Mouse (Mus musculus): ENCODE measurements at regions not wholly inside any gene's neighbourhood (a gene's known extent, or its start where the extent isn't known, plus 50 kb on each side); places are given as distances from the start of the nearest gene placed in this dataset.

- no peaks in the 10 kb centered on the region for H3K27me3 ChIP-seq (ENCODE audit: control insufficient read depth, insufficient read depth, insufficient read length)
- no peak overlapping the region for H3ac ChIP-seq (ENCODE audit: control insufficient read depth, insufficient read length, low read depth)
- H3K36me3 ChIP-seq (ENCODE audit: control insufficient read depth, insufficient read depth), result no peaks in the 10 kb centered on the region
- no peak overlapping the region for H3K4me3 ChIP-seq (ENCODE audit: insufficient read depth, poor library complexity, severe bottlenecking)
- TF ChIP-seq MAX (IDR thresholded peaks at IDR 0.05) (no peak), USF1 (IDR thresholded peaks at IDR 0.05; ENCODE audit: low read depth) (no peak), CTCF (IDR thresholded peaks at IDR 0.05; ENCODE audit: control insufficient read depth, insufficient read depth, insufficient read length) (no peak), CEBPB (IDR thresholded peaks at IDR 0.05; ENCODE audit: low read depth) (no peak), FOSL1 (IDR thresholded peaks at IDR 0.05; ENCODE audit: insufficient read depth, low read length, poor library complexity, severe bottlenecking) (no peak), MYOD1 (IDR thresholded peaks at IDR 0.05; ENCODE audit: control insufficient read depth, insufficient read length, low read depth) (no peak), MYOG (IDR thresholded peaks at IDR 0.05; ENCODE audit: control insufficient read depth, extremely low read depth, insufficient read length) (no peak)
- H3K79me3 ChIP-seq (ENCODE audit: low read depth), result no peaks in the 10 kb centered on the region
- no peaks in the 10 kb centered on the region for H3K79me2 ChIP-seq (ENCODE audit: control insufficient read depth, insufficient read depth)
These were observed 420.4 kb downstream of the Tmem182 start for GRCm38 (mm10) chr1:41225851-41226250.

GRCm38 (mm10) chr1:41235335-41235734 lies 429.9 kb downstream of the Tmem182 start:
- Histone ChIP-seq H3K79me2 (ENCODE audit: control insufficient read depth, insufficient read depth) (no peaks in the 10 kb centered on the region), H3K79me3 (ENCODE audit: low read depth) (no peaks in the 10 kb centered on the region), H3ac (ENCODE audit: control insufficient read depth, insufficient read length, low read depth) (no peak overlapping the region), H3K36me3 (ENCODE audit: control insufficient read depth, insufficient read depth) (no peaks in the 10 kb centered on the region), H3K27me3 (ENCODE audit: control insufficient read depth, insufficient read depth, insufficient read length) (no peaks in the 10 kb centered on the region), H3K4me3 (ENCODE audit: insufficient read depth, poor library complexity, severe bottlenecking) (no peak overlapping the region)
- TF ChIP-seq MYOG (IDR thresholded peaks at IDR 0.05; ENCODE audit: control insufficient read depth, extremely low read depth, insufficient read length) (no peak), FOSL1 (IDR thresholded peaks at IDR 0.05; ENCODE audit: insufficient read depth, low read length, poor library complexity, severe bottlenecking) (no peak)

GRCm38 (mm10) chr1:41243000-41243399 lies 437.6 kb downstream of the Tmem182 start:
- H3K27me3 ChIP-seq (ENCODE audit: control insufficient read depth, insufficient read depth, insufficient read length), result no peaks in the 10 kb centered on the region
- no peak overlapping the region for H3ac ChIP-seq (ENCODE audit: control insufficient read depth, insufficient read length, low read depth)
- H3K4me3 ChIP-seq (ENCODE audit: insufficient read depth, poor library complexity, severe bottlenecking), result no peak overlapping the region
- H3K36me3 ChIP-seq (ENCODE audit: control insufficient read depth, insufficient read depth), result no peaks in the 10 kb centered on the region
- no peaks in the 10 kb centered on the region for H3K79me2 ChIP-seq (ENCODE audit: control insufficient read depth, insufficient read depth)
- H3K79me3 ChIP-seq (ENCODE audit: low read depth), result no peaks in the 10 kb centered on the region
- no peak for TF ChIP-seq FOSL1 (IDR thresholded peaks at IDR 0.05; ENCODE audit: insufficient read depth, low read length, poor library complexity, severe bottlenecking)
- no peak for TF ChIP-seq MYOD1 (IDR thresholded peaks at IDR 0.05; ENCODE audit: control insufficient read depth, insufficient read length, low read depth)
- TF ChIP-seq MYOG (IDR thresholded peaks at IDR 0.05; ENCODE audit: control insufficient read depth, extremely low read depth, insufficient read length), result no peak
- no peak for TF ChIP-seq CTCF (IDR thresholded peaks at IDR 0.05; ENCODE audit: control insufficient read depth, insufficient read depth, insufficient read length)
- no peak for TF ChIP-seq USF1 (IDR thresholded peaks at IDR 0.05; ENCODE audit: low read depth)
- TF ChIP-seq MAX (IDR thresholded peaks at IDR 0.05), result no peak
- no peak for TF ChIP-seq CEBPB (IDR thresholded peaks at IDR 0.05; ENCODE audit: low read depth)

GRCm38 (mm10) chr1:41244627-41245026 lies 439.2 kb downstream of the Tmem182 start:
- no peaks in the 10 kb centered on the region for H3K79me2 ChIP-seq (ENCODE audit: control insufficient read depth, insufficient read depth)
- H3K27me3 ChIP-seq (ENCODE audit: control insufficient read depth, insufficient read depth, insufficient read length), result no peaks in the 10 kb centered on the region

GRCm38 (mm10) chr1:41264214-41264613 lies 458.8 kb downstream of the Tmem182 start:
- H3K36me3 ChIP-seq (ENCODE audit: control insufficient read depth, insufficient read depth), result no peaks in the 10 kb centered on the region
- no peak overlapping the region for H3K4me3 ChIP-seq (ENCODE audit: insufficient read depth, poor library complexity, severe bottlenecking)
- H3ac ChIP-seq (ENCODE audit: control insufficient read depth, insufficient read length, low read depth), result no peak overlapping the region
- no peaks in the 10 kb centered on the region for H3K79me3 ChIP-seq (ENCODE audit: low read depth)
- H3K79me2 ChIP-seq (ENCODE audit: control insufficient read depth, insufficient read depth), result no peaks in the 10 kb centered on the region
- TF ChIP-seq MAX (IDR thresholded peaks at IDR 0.05) (no peak), CEBPB (IDR thresholded peaks at IDR 0.05; ENCODE audit: low read depth) (no peak), USF1 (IDR thresholded peaks at IDR 0.05; ENCODE audit: low read depth) (no peak), CTCF (IDR thresholded peaks at IDR 0.05; ENCODE audit: control insufficient read depth, insufficient read depth, insufficient read length) (no peak), FOSL1 (IDR thresholded peaks at IDR 0.05; ENCODE audit: insufficient read depth, low read length, poor library complexity, severe bottlenecking) (no peak), MYOD1 (IDR thresholded peaks at IDR 0.05; ENCODE audit: control insufficient read depth, insufficient read length, low read depth) (no peak), MYOG (IDR thresholded peaks at IDR 0.05; ENCODE audit: control insufficient read depth, extremely low read depth, insufficient read length) (no peak)
- no peaks in the 10 kb centered on the region for H3K27me3 ChIP-seq (ENCODE audit: control insufficient read depth, insufficient read depth, insufficient read length)

More at GRCm38 (mm10) chr1:41244627-41245026, 439.2 kb downstream of the Tmem182 start:
- Histone ChIP-seq H3K4me3 (ENCODE audit: insufficient read depth, poor library complexity, severe bottlenecking) (no peak overlapping the region), H3K79me3 (ENCODE audit: low read depth) (no peaks in the 10 kb centered on the region), H3K36me3 (ENCODE audit: control insufficient read depth, insufficient read depth) (no peaks in the 10 kb centered on the region), H3ac (ENCODE audit: control insufficient read depth, insufficient read length, low read depth) (no peak overlapping the region)
- TF ChIP-seq MYOG (IDR thresholded peaks at IDR 0.05; ENCODE audit: control insufficient read depth, extremely low read depth, insufficient read length) (no peak), USF1 (IDR thresholded peaks at IDR 0.05; ENCODE audit: low read depth) (no peak), CEBPB (IDR thresholded peaks at IDR 0.05; ENCODE audit: low read depth) (no peak), MYOD1 (IDR thresholded peaks at IDR 0.05; ENCODE audit: control insufficient read depth, insufficient read length, low read depth) (no peak), CTCF (IDR thresholded peaks at IDR 0.05; ENCODE audit: control insufficient read depth, insufficient read depth, insufficient read length) (no peak), MAX (IDR thresholded peaks at IDR 0.05) (no peak), FOSL1 (IDR thresholded peaks at IDR 0.05; ENCODE audit: insufficient read depth, low read length, poor library complexity, severe bottlenecking) (no peak)

- Histone ChIP-seq H3K79me2 (ENCODE audit: control insufficient read depth, insufficient read depth) (no peaks in the 10 kb centered on the region), H3K36me3 (ENCODE audit: control insufficient read depth, insufficient read depth) (no peaks in the 10 kb centered on the region)
- TF ChIP-seq MYOD1 (IDR thresholded peaks at IDR 0.05; ENCODE audit: control insufficient read depth, insufficient read length, low read depth), result no peak
- TF ChIP-seq MAX (IDR thresholded peaks at IDR 0.05), result no peak
- TF ChIP-seq CTCF (IDR thresholded peaks at IDR 0.05; ENCODE audit: control insufficient read depth, insufficient read depth, insufficient read length), result no peak
- TF ChIP-seq CEBPB (IDR thresholded peaks at IDR 0.05; ENCODE audit: low read depth), result no peak
- no peak for TF ChIP-seq FOSL1 (IDR thresholded peaks at IDR 0.05; ENCODE audit: insufficient read depth, low read length, poor library complexity, severe bottlenecking)
These were observed 465.8 kb downstream of the Tmem182 start for GRCm38 (mm10) chr1:41271111-41271730.

More at GRCm38 (mm10) chr1:41271111-41271730, 465.8 kb downstream of the Tmem182 start:
- peaks cover 19% of the 10 kb centered on the region for H3K27me3 ChIP-seq (ENCODE audit: control insufficient read depth, insufficient read depth, insufficient read length)
- no peaks in the 10 kb centered on the region for H3K79me3 ChIP-seq (ENCODE audit: low read depth)
- no peak overlapping the region for H3K4me3 ChIP-seq (ENCODE audit: insufficient read depth, poor library complexity, severe bottlenecking)
- no peak overlapping the region for H3ac ChIP-seq (ENCODE audit: control insufficient read depth, insufficient read length, low read depth)

All from C2C12 (cell line).